Mouse (Mus musculus): Measurements from ENCODE around the gene Dao. TPM values are rescaled to one million over a fixed set of nuclear protein-coding genes. Genes with fewer than 3 reads are reported as not detected.

Dao gene
- total and polyA plus RNA-seq, 2 experiments from 2014 or later: 0.14 to 0.84 TPM

- no peak overlapping the region for H3K9ac ChIP-seq (replicated peaks; ENCODE audit: low read length)
- no peak for ATAC-seq
- H3K4me3 ChIP-seq (ENCODE audit: low read length): no peak overlapping the region
- H3K36me3 ChIP-seq (ENCODE audit: insufficient read depth, low read length): no peaks in the 10 kb centered on the region; the same call in 1 of the 2 replicates
- no peaks in the 10 kb centered on the region for H3K9me3 ChIP-seq (ENCODE audit: low read length)
- H3K27me3 ChIP-seq (ENCODE audit: insufficient read depth, low read length): no peaks in the 10 kb centered on the region
- H3K4me1 ChIP-seq (ENCODE audit: insufficient read depth, low read length): peaks cover 5% of the 10 kb centered on the region; the same call in 1 of the 2 replicates
- no peak overlapping the region for H3K4me2 ChIP-seq (ENCODE audit: low read depth, low read length)
- H3K27ac ChIP-seq: no peak overlapping the region
- DNase-seq (ENCODE audit: low spot score): no peak
- WGBS: 76% methylated on average over 1 of the region's 1 CpGs
- no peak for TF ChIP-seq CTCF (IDR thresholded peaks at IDR 0.05; ENCODE audit: low read depth)
Measured at GRCm38 (mm10) chr5:113980511-113980910, 23.0 kb upstream of the Dao start.

- DNase-seq (ENCODE audit: low spot score) (no peak), ATAC-seq (no peak)
- H3K27ac ChIP-seq: no peak overlapping the region
- no peak overlapping the region for H3K4me3 ChIP-seq (ENCODE audit: low read length)
- no peak overlapping the region for H3K4me2 ChIP-seq (ENCODE audit: low read depth, low read length)
- no peak overlapping the region for H3K9ac ChIP-seq (replicated peaks; ENCODE audit: low read length)
- H3K9me3 ChIP-seq (ENCODE audit: low read length): no peaks in the 10 kb centered on the region
- no peaks in the 10 kb centered on the region; the same call in 1 of the 2 replicates for H3K36me3 ChIP-seq (ENCODE audit: insufficient read depth, low read length)
- TF ChIP-seq CTCF (IDR thresholded peaks at IDR 0.05; ENCODE audit: low read depth): no peak
- H3K27me3 ChIP-seq (ENCODE audit: insufficient read depth, low read length): no peaks in the 10 kb centered on the region
- 95% methylated on average over 6 of the region's 6 CpGs for WGBS
- no peaks in the 10 kb centered on the region for H3K4me1 ChIP-seq (ENCODE audit: insufficient read depth, low read length)
Measured at GRCm38 (mm10) chr5:113981171-113981570, 22.3 kb upstream of the Dao start.

GRCm38 (mm10) chr5:113981843-113982242, 21.7 kb upstream of the Dao start:
- WGBS: 75% methylated on average over 8 of the region's 8 CpGs
- H3K27me3 ChIP-seq (ENCODE audit: insufficient read depth, low read length): no peaks in the 10 kb centered on the region
- no peak overlapping the region for H3K9ac ChIP-seq (replicated peaks; ENCODE audit: low read length)
- TF ChIP-seq CTCF (IDR thresholded peaks at IDR 0.05; ENCODE audit: low read depth): no peak
- H3K4me2 ChIP-seq (ENCODE audit: low read depth, low read length): no peak overlapping the region
- no peaks in the 10 kb centered on the region for H3K4me1 ChIP-seq (ENCODE audit: insufficient read depth, low read length)
- no peak overlapping the region for H3K4me3 ChIP-seq (ENCODE audit: low read length)
- H3K36me3 ChIP-seq (ENCODE audit: insufficient read depth, low read length): no peaks in the 10 kb centered on the region; the same call in 1 of the 2 replicates
- no peak for ATAC-seq
- no peaks in the 10 kb centered on the region for H3K9me3 ChIP-seq (ENCODE audit: low read length)
- no peak for DNase-seq (ENCODE audit: low spot score)
- H3K27ac ChIP-seq: no peak overlapping the region

- ATAC-seq: no peak
- H3K9me3 ChIP-seq (ENCODE audit: low read length): no peaks in the 10 kb centered on the region
- H3K4me3 ChIP-seq (ENCODE audit: low read length): no peak overlapping the region
- H3K27me3 ChIP-seq (ENCODE audit: insufficient read depth, low read length): no peaks in the 10 kb centered on the region
- 66% methylated on average over 6 of the region's 6 CpGs for WGBS
- no peak for TF ChIP-seq CTCF (IDR thresholded peaks at IDR 0.05; ENCODE audit: low read depth)
- H3K27ac ChIP-seq: no peak overlapping the region
- no peak for DNase-seq (ENCODE audit: low spot score)
- no peaks in the 10 kb centered on the region for H3K4me1 ChIP-seq (ENCODE audit: insufficient read depth, low read length)
- H3K4me2 ChIP-seq (ENCODE audit: low read depth, low read length): no peak overlapping the region
- no peak overlapping the region for H3K9ac ChIP-seq (replicated peaks; ENCODE audit: low read length)
- 0 out of 2 replicates have a peak, but pooled peaks cover 5% of the 10 kb centered on the region for H3K36me3 ChIP-seq (ENCODE audit: insufficient read depth, low read length)
Measured at GRCm38 (mm10) chr5:113983541-113983940, 20.0 kb upstream of the Dao start.

GRCm38 (mm10) chr5:113984025-113984740, 19.3 kb upstream of the Dao start:
- no peak for ATAC-seq
- H3K9ac ChIP-seq (replicated peaks; ENCODE audit: low read length): no peak overlapping the region
- WGBS: 83% methylated on average over 13 of the region's 13 CpGs

GRCm38 (mm10) chr5:113985737-113986136, 17.8 kb upstream of the Dao start:
- TF ChIP-seq CTCF (IDR thresholded peaks at IDR 0.05; ENCODE audit: low read depth): no peak
- Histone ChIP-seq H3K4me1 (ENCODE audit: insufficient read depth, low read length) (no peaks in the 10 kb centered on the region), H3K27ac (no peak overlapping the region), H3K4me3 (ENCODE audit: low read length) (no peak overlapping the region), H3K4me2 (ENCODE audit: low read depth, low read length) (no peak overlapping the region), H3K36me3 (ENCODE audit: insufficient read depth, low read length) (peaks cover 9% of the 10 kb centered on the region; the same call in 1 of the 2 replicates), H3K9me3 (ENCODE audit: low read length) (no peaks in the 10 kb centered on the region), H3K27me3 (ENCODE audit: insufficient read depth, low read length) (no peaks in the 10 kb centered on the region), H3K9ac (replicated peaks; ENCODE audit: low read length) (no peak overlapping the region)
- ATAC-seq (no peak), DNase-seq (ENCODE audit: low spot score) (no peak)
- 86% methylated on average over 2 of the region's 2 CpGs for WGBS

More at GRCm38 (mm10) chr5:113984025-113984740, 19.3 kb upstream of the Dao start:
- Histone ChIP-seq H3K4me3 (ENCODE audit: low read length) (no peak overlapping the region), H3K9me3 (ENCODE audit: low read length) (no peaks in the 10 kb centered on the region), H3K27me3 (ENCODE audit: insufficient read depth, low read length) (no peaks in the 10 kb centered on the region), H3K27ac (no peak overlapping the region), H3K4me2 (ENCODE audit: low read depth, low read length) (no peak overlapping the region), H3K36me3 (ENCODE audit: insufficient read depth, low read length) (peaks cover 9% of the 10 kb centered on the region; the same call in 1 of the 2 replicates), H3K4me1 (ENCODE audit: insufficient read depth, low read length) (no peaks in the 10 kb centered on the region)
- TF ChIP-seq CTCF (IDR thresholded peaks at IDR 0.05; ENCODE audit: low read depth): no peak
- no peak for DNase-seq (ENCODE audit: low spot score)
